Mouse (Mus musculus) ovary, adult 10 weeks (tissue): ENCODE results near the gene Gm45902. TPM values are rescaled to one million over a fixed set of nuclear protein-coding genes. Genes with fewer than 3 reads are reported as not detected.

Experiments
- polyA plus RNA-seq: library from polyadenylated mRNA; stranded (reverse); fragments of 350-450 nt; fragmentation: Illumina TruSeq; extraction: RNeasy Lipid Tissue Mini Kit (QIAGEN cat#74804); gene quantifications from one replicate; pipeline ENCODE4 v1.2.3, GENCODE M21; 2014

The Gm45902 gene
- 5.0 TPM for polyA plus RNA-seq

DNA sequence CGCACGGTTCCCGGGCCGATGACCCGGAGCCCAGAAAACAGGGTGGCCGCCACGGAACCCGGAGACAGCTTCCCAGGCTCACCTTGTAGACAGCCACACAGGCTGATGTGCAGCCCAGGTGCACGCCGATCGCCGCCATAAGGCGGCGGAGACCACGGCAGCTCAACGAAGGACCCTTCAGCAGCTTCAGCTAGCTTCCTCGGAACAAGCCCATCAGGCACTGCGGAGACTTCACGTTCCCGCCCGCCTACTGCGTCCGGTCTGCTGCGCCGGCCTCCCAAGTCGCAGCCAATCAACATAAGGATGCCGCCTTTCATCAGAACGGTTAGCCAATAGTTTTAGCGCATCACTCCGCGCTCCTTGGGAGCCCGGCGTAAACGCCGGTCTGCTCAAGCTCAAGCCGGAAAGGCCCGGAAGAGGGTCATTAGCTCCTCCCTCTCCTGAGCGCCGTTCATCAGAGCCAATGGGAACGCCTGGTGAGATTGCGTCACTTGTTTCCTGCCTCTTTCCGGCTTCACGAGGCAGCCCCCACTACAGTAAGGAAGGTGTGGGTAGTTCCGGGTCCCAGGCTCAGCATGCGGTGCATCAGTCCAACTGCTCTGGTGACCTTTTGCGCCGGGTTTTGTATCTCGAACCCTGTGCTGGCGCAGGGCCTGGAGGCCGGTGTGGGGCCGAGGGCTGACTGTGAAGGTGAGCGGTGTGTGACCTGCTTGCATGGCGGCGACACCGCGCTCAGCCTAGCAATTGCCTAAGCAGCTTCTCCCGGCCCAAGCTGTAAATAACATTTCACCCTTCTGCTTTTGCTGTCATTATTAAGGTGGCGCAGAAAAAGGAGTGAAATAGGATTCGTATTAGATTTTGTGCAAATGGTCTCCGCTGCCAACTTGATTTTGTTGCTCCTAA is at the start of gene Gm45902, which contains the start of the genes Hspa14 and Cdnf:
TSS of gene Gm45902 (minus strand) at position 239 of the 903 bp plus-strand sequence.
TSS of gene Hspa14 (minus strand) at position 263 of the 903 bp plus-strand sequence.
TSS of gene Cdnf (plus strand) at position 479 of the 903 bp plus-strand sequence.

DNA sequence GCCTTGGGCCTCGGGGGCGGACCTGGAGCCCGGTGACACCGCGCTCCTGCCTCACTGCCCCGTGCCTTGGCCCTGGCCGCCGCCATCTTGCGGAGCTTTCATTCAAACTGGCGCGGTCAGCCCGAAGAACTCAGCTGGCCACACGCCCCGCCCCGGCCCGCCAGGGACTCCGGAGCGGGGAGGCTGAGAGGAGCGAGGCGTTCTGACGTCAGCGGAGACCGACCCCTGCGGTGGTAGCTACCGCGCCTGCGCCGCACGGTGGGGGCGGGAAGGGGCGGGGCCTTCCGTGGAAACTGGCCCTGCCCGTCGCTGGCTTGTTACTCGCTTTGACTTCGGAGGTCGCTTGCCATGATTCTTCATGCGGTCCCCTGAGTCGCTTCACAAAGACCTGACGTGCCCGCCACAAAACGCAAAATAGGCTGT is 37.7 kb downstream of the Gm45902 start, which contains the start of gene Suv39h2:
TSS of gene Suv39h2 (minus strand) at position 171 of the 423 bp plus-strand sequence.

Other genes starting within 250 kb of the Gm45902 start
- gene Nmt2, start 228.6 kb downstream of the Gm45902 start, polyA plus RNA-seq = 167 TPM
- 27.7 TPM for gene Rpp38, start 180.1 kb downstream of the Gm45902 start, polyA plus RNA-seq
- gene Acbd7, start 176.6 kb downstream of the Gm45902 start, polyA plus RNA-seq = not detected
- gene Olah, start 115.6 kb downstream of the Gm45902 start, polyA plus RNA-seq = 3.8 TPM
- gene Meig1, start 90.1 kb downstream of the Gm45902 start, polyA plus RNA-seq = 12.9 TPM
- gene Dclre1c, start 88.7 kb downstream of the Gm45902 start, polyA plus RNA-seq = 7.8 TPM
- 35.4 TPM for gene Suv39h2, start 37.8 kb downstream of the Gm45902 start, polyA plus RNA-seq
- gene Hspa14, start within 50 bp of the Gm45902 start, polyA plus RNA-seq = 52.7 TPM
- 3.3 TPM for gene Cdnf, start 240 bp upstream of the Gm45902 start, polyA plus RNA-seq
- 87.7 TPM for gene Fam107b, start 57.7 kb upstream of the Gm45902 start, polyA plus RNA-seq